Mouse (Mus musculus) kidney, embryonic 15.5 days (tissue): ENCODE results near the gene Sik1. TPM values are rescaled to one million over a fixed set of nuclear protein-coding genes. Genes with fewer than 3 reads are reported as not detected.

Experiments
- ATAC-seq: fragments of 200-750 bp; cut with Nextera tagmentation; replicated peaks from 2 replicates; pipeline ENCODE4 v1.8.0; 2017; ENCODE audit warnings: moderate TSS enrichment; ENCODE audit not compliant: low FRiP score
- H3K27ac ChIP-seq: fragments of 300-500 bp; sonication (generic); 2 replicates; pipeline ENCODE4 v1.5.1; 2015; ENCODE audit warnings: mild to moderate bottlenecking, inconsistent platforms
- H3K27me3 ChIP-seq: fragments of 300-500 bp; sonication (generic); 2 replicates; pipeline ENCODE4 v1.6.1; 2015; ENCODE audit warnings: inconsistent platforms
- H3K36me3 ChIP-seq: fragments of 300-500 bp; sonication (generic); 2 replicates; pipeline ENCODE4 v1.6.1; 2015; ENCODE audit warnings: inconsistent platforms
- H3K4me1 ChIP-seq: fragments of 300-500 bp; sonication (generic); 2 replicates; pipeline ENCODE4 v1.6.1; 2015; ENCODE audit warnings: inconsistent platforms
- H3K4me2 ChIP-seq: fragments of 300-500 bp; sonication (generic); 2 replicates; pipeline ENCODE4 v1.6.1; 2015; ENCODE audit warnings: moderate library complexity, mild to moderate bottlenecking, inconsistent platforms
- H3K4me3 ChIP-seq: fragments of 300-500 bp; sonication (generic); replicated peaks from 2 replicates; pipeline ENCODE4 v1.5.1; 2015; ENCODE audit warnings: mild to moderate bottlenecking, inconsistent platforms
- H3K9ac ChIP-seq: fragments of 300-500 bp; sonication (generic); 2 replicates; pipeline ENCODE4 v1.6.1; 2015; ENCODE audit warnings: mild to moderate bottlenecking, inconsistent platforms
- H3K9me3 ChIP-seq: fragments of 300-500 bp; sonication (generic); replicated peaks from 2 replicates; pipeline ENCODE4 v1.6.1; 2016; ENCODE audit warnings: inconsistent platforms
- WGBS: fragments of 180-500 bp; shearing (Covaris S2); methylation state at CpG from one replicate; pipeline ENCODE4 v1.1.7; 2015; ENCODE audit warnings: mixed read lengths; 5-methylcytosine and 5-hydroxymethylcytosine counted together
- polyA plus RNA-seq: library from polyadenylated mRNA; unstranded; fragments of >200 nt; fragmentation: Nextera tagmentation; extraction: Ambion mirVana; gene quantifications from 2 replicates; pipeline ENCODE4 v1.2.1, GENCODE M21; 2015

The Sik1 gene
- polyA plus RNA-seq, 1 experiment from 2014 or later, result 18.5 TPM

DNA sequence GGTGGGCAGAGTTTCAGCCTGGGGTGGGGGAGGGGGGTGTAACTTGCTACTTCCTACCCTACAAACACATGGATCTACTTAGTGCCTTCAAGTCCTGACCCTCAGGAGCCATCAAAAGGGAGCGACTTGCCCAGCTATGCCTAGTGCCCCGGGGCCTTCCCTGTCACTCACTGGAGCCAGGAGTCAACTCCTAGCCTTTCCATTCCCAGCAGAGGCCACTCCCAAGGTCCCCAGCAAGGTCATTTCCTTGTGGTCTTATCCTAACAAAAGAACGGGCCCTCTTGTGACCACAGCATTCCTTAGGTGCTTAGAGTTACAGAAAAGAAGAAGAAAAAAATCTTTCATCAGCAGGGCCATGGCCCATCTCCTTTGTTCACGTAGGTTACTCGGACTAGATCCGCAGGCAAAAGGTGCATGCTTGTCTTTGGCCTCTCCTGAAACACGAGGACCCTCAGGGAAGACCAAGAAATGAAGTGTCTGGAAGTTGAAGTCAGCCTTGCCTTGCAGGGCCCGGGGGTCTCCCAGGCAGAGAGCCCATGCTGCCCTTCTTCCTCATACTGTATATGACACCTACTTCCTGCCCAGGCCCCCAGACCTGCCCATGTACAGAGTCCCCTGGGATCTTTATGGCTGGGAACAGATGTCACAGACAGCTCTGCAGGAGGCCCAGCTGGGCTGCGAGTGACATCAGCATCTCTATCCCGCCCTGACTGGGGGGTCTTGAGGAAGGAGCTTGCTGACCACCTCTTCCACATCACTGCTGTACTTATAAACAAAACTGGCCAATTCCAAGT is 47.3 kb downstream of the Sik1 start:
- Histone ChIP-seq H3K9me3 (no peaks in the 10 kb centered on the region), H3K4me3 (no peak overlapping the region), H3K4me1 (peaks cover 22% of the 10 kb centered on the region), H3K4me2 (no peak overlapping the region), H3K27me3 (no peaks in the 10 kb centered on the region), H3K27ac (no peak overlapping the region), H3K36me3 (no peaks in the 10 kb centered on the region), H3K9ac (no peak overlapping the region)
- 51% methylated on average over 10 of the region's 10 CpGs for WGBS
- ATAC-seq, result 0 out of 2 replicates have a peak, but pooled peaks have one; percentile 43

DNA sequence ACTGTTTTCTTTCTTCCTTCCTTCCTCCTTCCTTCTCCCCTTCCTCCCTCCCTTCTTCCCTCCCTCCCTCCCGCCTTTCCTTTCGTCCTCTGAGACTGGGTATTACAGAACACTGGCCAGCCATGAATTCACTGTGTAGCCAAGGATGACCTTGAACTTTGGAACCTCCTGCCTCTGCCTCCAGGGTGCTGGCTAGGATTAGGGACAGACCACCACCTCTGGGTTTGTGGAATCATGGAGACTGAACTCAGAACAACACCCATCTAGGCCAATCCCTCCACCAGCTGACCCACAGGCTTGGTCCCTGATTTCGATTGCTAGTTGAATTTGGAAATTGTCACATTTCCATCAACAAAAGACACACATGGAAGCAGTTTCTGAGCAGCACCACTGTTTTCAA is 49.1 kb downstream of the Sik1 start:
- no peak for ATAC-seq
- no peak overlapping the region for H3K9ac ChIP-seq
- no peak overlapping the region for H3K4me2 ChIP-seq
- H3K36me3 ChIP-seq, result no peaks in the 10 kb centered on the region
- no peak overlapping the region for H3K4me3 ChIP-seq
- H3K27me3 ChIP-seq, result no peaks in the 10 kb centered on the region
- peak overlapping the region; percentile 54; the same call in 1 of the 2 replicates for H3K27ac ChIP-seq
- H3K9me3 ChIP-seq, result no peaks in the 10 kb centered on the region
- H3K4me1 ChIP-seq, result peaks cover 26% of the 10 kb centered on the region
- WGBS, result 52% methylated on average over 3 of the region's 3 CpGs

GRCm38 (mm10) chr17:31806025-31806424 is 49.6 kb downstream of the Sik1 start:
- WGBS, result 66% methylated on average over 8 of the region's 8 CpGs
- Histone ChIP-seq H3K9me3 (no peaks in the 10 kb centered on the region), H3K4me2 (no peak overlapping the region), H3K27ac (peak overlapping the region; percentile 54; the same call in 1 of the 2 replicates), H3K4me3 (no peak overlapping the region), H3K36me3 (no peaks in the 10 kb centered on the region), H3K27me3 (no peaks in the 10 kb centered on the region), H3K9ac (no peak overlapping the region), H3K4me1 (peaks cover 26% of the 10 kb centered on the region)
- ATAC-seq, result no peak

DNA sequence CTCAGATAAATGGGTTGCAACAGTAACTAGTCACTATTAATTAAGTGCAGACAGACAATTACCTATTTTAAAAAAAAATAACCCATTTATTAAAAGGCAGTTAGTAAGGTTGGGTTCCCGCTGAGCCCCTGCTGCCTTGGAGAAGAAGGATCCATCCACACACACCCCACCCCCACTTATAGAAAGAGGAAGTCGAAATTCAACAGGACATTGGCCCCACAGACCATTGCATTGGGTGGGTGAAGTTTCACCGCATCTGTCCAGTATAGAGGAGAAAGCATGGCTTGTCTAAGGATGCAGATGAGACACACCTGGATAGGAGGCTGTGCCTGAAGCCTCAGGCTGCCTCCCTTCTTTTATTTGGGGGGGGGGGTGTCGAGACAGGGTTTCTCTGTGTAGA is 50.0 kb downstream of the Sik1 start:
- no peak overlapping the region for H3K4me3 ChIP-seq
- H3K9ac ChIP-seq, result no peak overlapping the region
- peaks cover 26% of the 10 kb centered on the region for H3K4me1 ChIP-seq
- no peak overlapping the region for H3K27ac ChIP-seq
- H3K36me3 ChIP-seq, result no peaks in the 10 kb centered on the region
- H3K4me2 ChIP-seq, result no peak overlapping the region
- no peak for ATAC-seq
- 67% methylated on average over 4 of the region's 4 CpGs for WGBS
- H3K9me3 ChIP-seq, result no peaks in the 10 kb centered on the region
- no peaks in the 10 kb centered on the region for H3K27me3 ChIP-seq

DNA sequence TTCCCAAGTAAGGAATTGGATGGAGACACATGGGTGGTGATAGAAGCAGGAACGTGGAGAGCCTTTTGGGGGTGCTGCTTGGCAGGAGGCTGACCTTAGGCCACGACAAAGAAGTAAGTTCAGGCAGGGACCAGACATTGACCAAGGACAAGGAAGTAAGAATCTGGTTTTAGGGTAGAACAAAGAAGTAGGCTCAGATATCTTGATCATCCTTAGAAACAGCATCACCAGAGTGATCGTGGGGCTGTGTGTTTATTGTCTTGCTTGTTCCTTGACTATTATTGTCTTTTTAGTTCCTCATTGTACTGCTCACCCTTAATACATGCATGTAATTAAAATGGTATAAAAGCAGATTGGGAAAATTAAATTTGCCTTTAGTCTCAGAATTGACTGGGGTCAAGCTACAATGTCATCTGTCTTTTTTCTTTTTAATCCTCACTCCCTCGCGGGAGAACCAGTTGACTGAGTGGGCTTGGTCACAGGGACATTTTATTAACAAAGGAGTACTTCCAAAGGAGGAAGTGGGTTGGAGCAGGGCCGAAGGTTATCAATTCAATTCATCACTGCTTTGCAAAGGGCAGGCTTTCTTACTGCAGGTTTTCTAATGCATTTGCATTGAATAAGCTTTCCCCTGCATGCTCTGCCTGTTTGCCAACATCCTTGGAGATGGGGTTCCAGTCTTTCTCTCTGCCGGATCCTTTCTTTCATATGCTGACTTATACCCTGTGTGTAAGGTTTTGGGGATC is 53.2 kb downstream of the Sik1 start:
- Histone ChIP-seq H3K36me3 (no peaks in the 10 kb centered on the region), H3K4me1 (peaks cover 14% of the 10 kb centered on the region), H3K27ac (no peak overlapping the region), H3K4me2 (no peak overlapping the region), H3K27me3 (no peaks in the 10 kb centered on the region), H3K4me3 (no peak overlapping the region), H3K9me3 (no peaks in the 10 kb centered on the region), H3K9ac (no peak overlapping the region)
- WGBS, result 66% methylated on average over 7 of the region's 7 CpGs
- ATAC-seq, result no peak

GRCm38 (mm10) chr17:31800852-31801363 is 54.7 kb downstream of the Sik1 start:
- Histone ChIP-seq H3K4me1 (peaks cover 7% of the 10 kb centered on the region), H3K27ac (no peak overlapping the region), H3K9ac (no peak overlapping the region), H3K4me3 (no peak overlapping the region), H3K36me3 (no peaks in the 10 kb centered on the region), H3K9me3 (no peaks in the 10 kb centered on the region), H3K27me3 (no peaks in the 10 kb centered on the region), H3K4me2 (no peak overlapping the region)
- WGBS, result 88% methylated on average over 7 of the region's 7 CpGs
- no peak for ATAC-seq

DNA sequence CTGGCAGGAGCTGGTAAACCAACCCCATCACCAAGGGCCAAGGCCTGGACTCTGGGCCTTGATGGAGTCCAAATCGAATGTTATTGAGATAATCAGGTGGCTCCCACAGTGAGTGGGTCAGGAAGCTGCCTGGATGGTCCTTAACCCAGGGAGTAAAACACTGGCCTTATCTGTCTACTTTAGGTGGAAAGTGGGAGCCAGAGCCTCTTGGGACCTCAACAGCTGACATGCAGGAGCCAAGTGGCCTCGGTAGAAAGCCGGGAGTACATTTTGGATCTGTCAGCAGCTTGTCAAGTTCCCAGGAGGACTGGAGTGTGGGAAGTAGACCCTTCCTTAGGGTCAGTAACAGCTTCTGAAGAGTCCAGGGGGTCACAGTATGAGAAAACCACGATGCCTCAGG is 59.7 kb downstream of the Sik1 start:
- peaks cover 22% of the 10 kb centered on the region for H3K4me1 ChIP-seq
- H3K9me3 ChIP-seq, result no peaks in the 10 kb centered on the region
- H3K9ac ChIP-seq, result no peak overlapping the region
- H3K27ac ChIP-seq, result no peak overlapping the region
- ATAC-seq, result no peak
- no peak overlapping the region for H3K4me3 ChIP-seq
- H3K36me3 ChIP-seq, result no peaks in the 10 kb centered on the region
- no peak overlapping the region for H3K4me2 ChIP-seq
- no peaks in the 10 kb centered on the region for H3K27me3 ChIP-seq
- WGBS, result 67% methylated on average over 4 of the region's 4 CpGs

Other genes with a start within 250 kb of the Sik1 start
- 3.1 and 3.2 TPM in 2 replicates for gene Cbs, start 218.6 kb downstream of the Sik1 start, polyA plus RNA-seq
- gene U2af1, start 196.9 kb downstream of the Sik1 start, polyA plus RNA-seq, result 335 and 336 TPM in 2 replicates
- gene Cryaa, start 178.0 kb downstream of the Sik1 start, polyA plus RNA-seq, result 0.38 TPM in 1 of 2 replicates, not detected in the other
- 71.0 and 73.6 TPM in 2 replicates for gene Rrp1b, start 180.3 kb upstream of the Sik1 start, polyA plus RNA-seq
- 0.70 and 0.73 TPM in 2 replicates for gene Hsf2bp, start 180.5 kb upstream of the Sik1 start, polyA plus RNA-seq